Mouse (Mus musculus) ES-Bruce4 (cell line): ENCODE measurements around the gene Klhdc4. TPM values are rescaled to one million over a fixed set of nuclear protein-coding genes. Genes with fewer than 3 reads are reported as not detected.
A peak's percentile ranks its signal among the peaks of the same experiment; 100 is the strongest.

Experiments
- H3K27ac ChIP-seq: 2 replicates; pipeline ENCODE4 v1.5.1; 2012; ENCODE audit warnings: low read length, inconsistent platforms; ENCODE audit not compliant: insufficient read depth
- H3K27me3 ChIP-seq: 2 replicates; pipeline ENCODE4 v1.6.1; 2012; ENCODE audit warnings: mild to moderate bottlenecking, low read length, inconsistent platforms; ENCODE audit not compliant: control insufficient read depth, poor library complexity, insufficient read depth, severe bottlenecking
- H3K36me3 ChIP-seq: 2 replicates; pipeline ENCODE4 v1.6.1; 2012; ENCODE audit warnings: inconsistent platforms, mild to moderate bottlenecking, low read length, moderate library complexity; ENCODE audit not compliant: control insufficient read depth, poor library complexity, insufficient read depth, severe bottlenecking
- H3K4me1 ChIP-seq: one replicate; pipeline ENCODE4 v1.8.1; 2011; ENCODE audit warnings: low read length; ENCODE audit not compliant: control insufficient read depth, insufficient read depth
- H3K4me3 ChIP-seq: 2 replicates; pipeline ENCODE4 v1.5.1; 2011; ENCODE audit warnings: low read depth, mild to moderate bottlenecking, low read length
- H3K9ac ChIP-seq: 2 replicates; pipeline ENCODE4 v1.6.1; 2012; ENCODE audit warnings: low read depth, mild to moderate bottlenecking, inconsistent platforms; ENCODE audit not compliant: poor library complexity, severe bottlenecking
- H3K9me3 ChIP-seq: replicated peaks from 2 replicates; pipeline ENCODE4 v1.6.1; 2012; ENCODE audit warnings: mild to moderate bottlenecking, low read length, inconsistent platforms; ENCODE audit not compliant: control insufficient read depth, poor library complexity, insufficient read depth, severe bottlenecking
- CTCF ChIP-seq: IDR thresholded peaks from one replicate; pipeline ENCODE4 v1.8.1; 2011; ENCODE audit warnings: low read depth, low read length
- EP300 ChIP-seq: IDR thresholded peaks from 2 replicates; pipeline ENCODE4 v1.6.1; 2011; ENCODE audit warnings: low read depth, low read length; ENCODE audit not compliant: insufficient read depth
- POLR2A ChIP-seq: IDR thresholded peaks from one replicate; pipeline ENCODE4 v1.8.1; 2011; ENCODE audit warnings: low read length; ENCODE audit not compliant: insufficient read depth
- polyA plus RNA-seq: library from polyadenylated mRNA; stranded (reverse); fragments of >200 nt; gene quantifications from 2 replicates; pipeline ENCODE4 v1.2.4, GENCODE M21; 2011; ENCODE audit warnings: low read depth; ENCODE audit not compliant: missing spikeins, insufficient read depth, insufficient read length

The Klhdc4 gene
- polyA plus RNA-seq, 1 experiment: 34.6 TPM

DNA sequence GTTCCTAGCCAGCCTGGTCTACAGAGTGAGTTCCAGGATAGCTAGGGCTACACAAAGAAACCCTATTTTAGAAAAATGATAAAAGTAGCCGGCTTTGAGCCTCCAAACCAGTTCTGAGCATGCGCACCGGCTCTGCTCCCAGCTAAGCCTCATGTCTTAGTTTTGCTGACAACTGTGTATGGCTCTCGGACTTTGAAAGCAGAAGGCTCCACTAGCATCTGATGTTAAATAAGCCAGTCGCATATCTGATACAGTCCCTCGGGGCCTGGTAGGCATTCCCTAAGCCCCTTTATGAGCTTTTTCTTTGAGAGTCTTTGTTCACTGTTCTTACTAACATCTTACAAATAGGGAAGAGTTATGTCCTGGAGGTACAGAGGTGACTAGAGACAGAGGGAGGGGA lies 18.6 kb upstream of the Klhdc4 start:
- peak overlapping the region; percentile 49; the same call in 1 of the 2 replicates for H3K9ac ChIP-seq
- peaks cover 2% of the 10 kb centered on the region for H3K4me1 ChIP-seq
- no peak overlapping the region for H3K27ac ChIP-seq
- H3K27me3 ChIP-seq: no peaks in the 10 kb centered on the region
- H3K9me3 ChIP-seq: no peaks in the 10 kb centered on the region
- H3K4me3 ChIP-seq: no peak overlapping the region
- TF ChIP-seq EP300: no peak
- no peak for TF ChIP-seq POLR2A
- TF ChIP-seq CTCF: no peak
- H3K36me3 ChIP-seq: peaks cover 10% of the 10 kb centered on the region

DNA sequence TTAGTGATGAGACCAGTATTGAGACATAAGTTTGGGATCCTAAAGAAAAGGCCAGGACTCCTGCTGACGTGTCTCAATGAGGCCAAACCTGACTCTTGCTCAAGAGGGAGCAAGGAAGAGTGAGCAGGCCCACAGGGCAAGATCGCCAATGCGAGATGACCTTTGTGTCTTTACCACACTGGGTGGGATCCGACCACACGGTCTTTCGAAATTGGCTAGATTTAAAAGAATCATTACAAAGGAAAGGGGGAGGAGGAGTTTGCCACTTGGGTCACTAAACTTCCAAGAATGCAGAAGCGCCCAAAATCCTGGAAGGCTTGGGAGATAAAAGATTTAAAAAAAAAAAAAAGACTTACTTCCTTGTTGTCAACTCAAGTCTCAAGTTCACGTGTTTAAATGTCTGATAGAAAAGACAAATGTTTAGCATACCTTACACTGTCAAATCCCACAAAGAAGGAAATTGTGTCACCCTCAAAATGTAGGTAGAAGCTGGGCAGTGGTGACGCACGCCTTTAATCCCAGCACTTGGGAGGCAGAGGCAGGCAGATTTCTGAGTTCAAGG lies 18.0 kb upstream of the Klhdc4 start:
- Histone ChIP-seq H3K9ac (no peak overlapping the region), H3K4me3 (no peak overlapping the region), H3K27me3 (no peaks in the 10 kb centered on the region), H3K27ac (no peak overlapping the region; the same call in 1 of the 2 replicates), H3K9me3 (no peaks in the 10 kb centered on the region), H3K4me1 (peaks cover 2% of the 10 kb centered on the region), H3K36me3 (peaks cover 11% of the 10 kb centered on the region)
- TF ChIP-seq EP300 (no peak), POLR2A (no peak), CTCF (no peak)

DNA sequence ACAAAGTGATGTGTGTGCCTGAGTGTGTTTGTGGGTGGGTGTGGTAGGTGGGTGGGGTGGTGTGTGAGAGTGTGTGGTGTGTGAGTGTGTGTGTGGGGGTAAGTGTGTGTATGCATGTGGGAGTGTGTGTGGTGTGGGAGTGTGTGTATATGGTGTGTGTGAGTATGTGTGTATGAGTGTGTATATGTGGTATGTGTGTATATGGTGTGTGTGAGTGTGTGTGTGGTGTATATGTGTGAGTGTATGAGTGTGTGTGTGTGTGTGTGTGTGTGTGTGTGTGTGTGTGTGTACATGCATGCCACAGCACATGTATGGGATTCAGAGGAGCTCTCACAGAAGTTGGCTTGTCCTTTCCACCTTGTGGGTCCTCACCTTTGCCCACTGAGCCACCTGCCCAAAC lies 17.4 kb upstream of the Klhdc4 start:
- H3K27me3 ChIP-seq: no peaks in the 10 kb centered on the region
- H3K4me1 ChIP-seq: no peaks in the 10 kb centered on the region
- H3K27ac ChIP-seq: no peak overlapping the region; the same call in 1 of the 2 replicates
- TF ChIP-seq EP300: no peak
- no peak for TF ChIP-seq CTCF
- no peak for TF ChIP-seq POLR2A
- peaks cover 11% of the 10 kb centered on the region for H3K36me3 ChIP-seq
- no peak overlapping the region for H3K4me3 ChIP-seq
- no peak overlapping the region for H3K9ac ChIP-seq
- no peaks in the 10 kb centered on the region for H3K9me3 ChIP-seq

DNA sequence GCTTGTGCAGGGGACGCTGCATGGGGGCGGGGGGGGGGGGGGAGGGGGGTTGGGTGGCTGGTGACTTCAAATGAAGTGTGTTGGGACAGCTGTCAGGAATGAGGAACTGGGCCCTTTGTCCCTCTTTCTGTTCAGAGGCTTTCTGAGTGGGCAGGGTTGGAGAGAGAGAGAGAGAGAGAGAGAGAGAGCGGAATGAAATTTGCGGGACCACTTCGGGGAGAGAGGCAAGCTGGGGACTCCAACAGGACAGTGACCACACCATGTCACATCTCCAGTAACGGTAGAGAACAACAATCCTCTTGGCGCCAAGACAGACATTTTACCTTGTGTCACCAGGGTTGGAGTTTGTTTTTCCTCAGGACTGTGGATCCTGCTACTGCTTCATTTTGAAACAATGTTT lies 15.4 kb upstream of the Klhdc4 start:
- Histone ChIP-seq H3K27ac (peak overlapping the region; percentile 38; the same call in 1 of the 2 replicates), H3K4me3 (no peak overlapping the region), H3K4me1 (no peaks in the 10 kb centered on the region), H3K27me3 (no peaks in the 10 kb centered on the region), H3K9ac (no peak overlapping the region), H3K36me3 (peaks cover 12% of the 10 kb centered on the region), H3K9me3 (no peaks in the 10 kb centered on the region)
- TF ChIP-seq CTCF (no peak), EP300 (no peak), POLR2A (no peak)

DNA sequence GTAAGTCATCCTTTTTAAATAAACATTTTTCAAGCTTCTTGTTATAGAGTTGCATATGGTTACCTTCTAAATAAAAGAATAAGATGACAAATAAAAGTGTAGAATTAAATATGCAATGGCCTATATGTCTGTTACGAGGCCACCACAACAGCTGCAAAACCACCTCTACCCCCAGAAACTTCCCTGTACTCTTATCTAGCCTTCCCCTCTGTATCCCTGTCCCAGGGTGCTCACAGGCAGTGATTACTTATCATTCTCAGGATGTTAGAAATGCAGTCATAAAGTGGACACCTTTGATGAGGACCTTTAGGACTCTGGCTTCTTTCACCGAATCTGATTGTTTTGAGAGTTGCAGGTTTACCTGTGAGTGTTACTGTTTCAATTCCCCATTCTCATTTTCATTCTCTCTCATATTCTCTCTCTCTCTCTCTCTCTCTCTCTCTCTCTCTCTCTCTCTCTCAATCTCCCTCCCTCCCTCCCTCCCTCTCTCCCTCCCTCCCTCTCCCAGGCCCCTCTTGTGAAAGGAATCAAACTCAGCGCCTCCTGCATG lies 13.9 kb upstream of the Klhdc4 start:
- TF ChIP-seq EP300 (no peak), CTCF (no peak), POLR2A (no peak)
- peaks cover 15% of the 10 kb centered on the region for H3K36me3 ChIP-seq
- H3K9me3 ChIP-seq: no peaks in the 10 kb centered on the region
- no peaks in the 10 kb centered on the region for H3K27me3 ChIP-seq
- H3K27ac ChIP-seq: no peak overlapping the region; the same call in 1 of the 2 replicates
- no peak overlapping the region for H3K4me3 ChIP-seq
- H3K4me1 ChIP-seq: no peaks in the 10 kb centered on the region
- no peak overlapping the region for H3K9ac ChIP-seq
